In the genomic region with DNA sequence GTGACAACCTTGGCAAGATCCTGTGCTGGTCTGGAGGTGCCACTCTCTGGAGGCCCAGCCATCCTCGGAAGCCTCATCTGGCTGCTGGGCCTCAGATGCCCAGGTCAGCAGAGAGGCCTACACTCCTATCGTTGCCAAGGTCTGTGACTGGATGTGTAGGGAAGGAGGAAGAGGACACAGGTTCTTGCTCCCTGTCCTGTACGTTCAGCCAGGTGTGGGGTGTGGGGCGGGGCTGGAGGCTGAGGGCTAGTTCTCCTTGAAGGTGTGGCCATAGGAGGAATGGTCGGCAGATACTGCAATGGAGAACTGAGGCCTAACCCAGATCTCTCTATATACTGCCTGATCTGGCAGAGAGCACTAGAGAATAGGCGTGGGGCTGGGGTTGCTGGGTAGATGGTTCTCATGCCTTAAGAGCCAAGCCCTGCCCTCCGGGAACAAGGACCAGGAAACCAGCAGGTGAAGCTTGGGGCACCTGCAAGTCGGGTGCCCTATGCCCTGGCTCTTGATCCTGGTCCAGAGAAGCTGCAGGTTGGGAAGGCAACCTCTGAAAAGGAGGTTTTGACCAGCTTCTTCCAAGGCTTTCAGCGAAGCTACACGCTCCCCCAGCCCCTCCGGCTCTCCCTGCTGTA, we compare ENCODE assay signal across 10 mouse cellular contexts.
DNase-seq lines count a peak whose midpoint lies in the region; ATAC-seq and TF ChIP-seq lines count a peak whose summit lies in the region.
"Had no signal": no experiment of that assay in that cellular context is flagged by ENCODE, and none has a peak within 500 bp of the region (broad histone marks: within the 10 kb centered on the region; RNA-seq: fewer than 3 reads in every experiment).

No protein-coding gene starts in this region.

- no peaks in the 10 kb centered on the region for H3K27me3 ChIP-seq in intestine, embryonic 14.5 days (replicated peaks; ENCODE audit: control insufficient read depth, insufficient read depth, low read length)
- no peaks in the 10 kb centered on the region for H3K27me3 ChIP-seq in limb, embryonic 10.5 days (ENCODE audit: low read depth, poor library complexity, severe bottlenecking)
- no peaks in the 10 kb centered on the region for H3K27me3 ChIP-seq in myocyte (ENCODE audit: control insufficient read depth, insufficient read depth, insufficient read length)
- no peaks in the 10 kb centered on the region for H3K27me3 ChIP-seq in midbrain, postnatal 0 days (ENCODE audit: insufficient read depth, low read length)

- H3K36me3 ChIP-seq in intestine, embryonic 14.5 days (ENCODE audit: control insufficient read depth, insufficient read depth, low read length) = peaks cover 4% of the 10 kb centered on the region; the same call in 1 of the 2 replicates
- H3K36me3 ChIP-seq in limb, embryonic 10.5 days = peaks cover 14% of the 10 kb centered on the region
- H3K36me3 ChIP-seq in myocyte (ENCODE audit: control insufficient read depth, insufficient read depth) = no peaks in the 10 kb centered on the region
- H3K36me3 ChIP-seq in midbrain, postnatal 0 days (ENCODE audit: insufficient read depth, low read length) = no peaks in the 10 kb centered on the region

- H3K4me3 ChIP-seq in layer of hippocampus, adult 2 months = peak overlapping the region; percentile 6; the same call in 1 of the 2 replicates
- peak overlapping the region; percentile 15; the same call in 1 of the 2 replicates for H3K4me3 ChIP-seq in intestine, embryonic 14.5 days (ENCODE audit: low read depth, low read length)
- no peak overlapping the region for H3K4me3 ChIP-seq in limb, embryonic 10.5 days
- H3K4me3 ChIP-seq in myocyte = peak overlapping the region; percentile 21
- H3K4me3 ChIP-seq in midbrain, postnatal 0 days (ENCODE audit: low read depth, low read length) = no peak overlapping the region

- DNase-seq in layer of hippocampus, adult 2 months (ENCODE audit: low spot score in 2 of 2) = no peak
- no peak for DNase-seq in layer of hippocampus, adult 18-20 months (ENCODE audit: low spot score in 2 of 2)
- DNase-seq in intestine, embryonic 14.5 days (ENCODE audit: low spot score) = no peak
- DNase-seq in limb, embryonic 10.5 days (ENCODE audit: low spot score) = no peak
- no peak for DNase-seq in adrenal gland, postnatal 4 days (ENCODE audit: low spot score in 2 of 2)
- DNase-seq in spleen, postnatal 36 days (ENCODE audit: low spot score in 2 of 2) = no peak
- DNase-seq in midbrain, postnatal 0 days (ENCODE audit: low spot score) = no peak
- DNase-seq: thymus, postnatal 4 days had no signal

- 72% methylated on average over 11 of the region's 11 CpGs for WGBS in intestine, embryonic 14.5 days
- 83% methylated on average over 11 of the region's 11 CpGs for WGBS in limb, embryonic 10.5 days
- 87% methylated on average over 11 of the region's 11 CpGs for WGBS in midbrain, postnatal 0 days

- H3ac ChIP-seq in myocyte (ENCODE audit: control insufficient read depth, insufficient read length) = no peak overlapping the region

- H3K9ac ChIP-seq in intestine, embryonic 14.5 days (ENCODE audit: low read length) = peak overlapping the region; percentile 30
- H3K9ac ChIP-seq in midbrain, postnatal 0 days (replicated peaks; ENCODE audit: low read length, poor library complexity, severe bottlenecking) = no peak overlapping the region

- no peak for ATAC-seq in intestine, embryonic 14.5 days (replicated peaks; ENCODE audit: low FRiP score, low TSS enrichment, low read depth)
- ATAC-seq in midbrain, postnatal 0 days (ENCODE audit: low FRiP score) = no peak

- H3K9me3 ChIP-seq in intestine, embryonic 14.5 days (ENCODE audit: control insufficient read depth, low read length) = no peaks in the 10 kb centered on the region
- H3K9me3 ChIP-seq in limb, embryonic 10.5 days (replicated peaks) = no peaks in the 10 kb centered on the region
- no peaks in the 10 kb centered on the region for H3K9me3 ChIP-seq in midbrain, postnatal 0 days (ENCODE audit: low read length)

- 0 out of 2 replicates have a peak overlapping the region, but pooled peaks have one; percentile 9 for H3K27ac ChIP-seq in layer of hippocampus, adult 2 months
- H3K27ac ChIP-seq in intestine, embryonic 14.5 days (ENCODE audit: low read depth) = peak overlapping the region; percentile 78
- peak overlapping the region; percentile 51 for H3K27ac ChIP-seq in limb, embryonic 10.5 days
- H3K27ac ChIP-seq in midbrain, postnatal 0 days (ENCODE audit: low read depth, low read length) = no peak overlapping the region

- H3K79me2 ChIP-seq in myocyte (ENCODE audit: control insufficient read depth, insufficient read depth) = peaks cover 73% of the 10 kb centered on the region

- no peak for TF ChIP-seq CTCF in layer of hippocampus, adult 2 months (conservative IDR thresholded peaks at IDR 0.05)
- TF ChIP-seq CTCF in midbrain, postnatal 0 days (IDR thresholded peaks at IDR 0.05) = no peak

- H3K4me2 ChIP-seq in intestine, embryonic 14.5 days (ENCODE audit: low read length) = peak overlapping the region; percentile 42
- H3K4me2 ChIP-seq in myocyte (ENCODE audit: low read depth) = peak overlapping the region; percentile 93
- no peak overlapping the region for H3K4me2 ChIP-seq in midbrain, postnatal 0 days (ENCODE audit: low read depth, low read length, poor library complexity, severe bottlenecking)
- H3K4me2 ChIP-seq: midbrain, embryonic 11.5 days had no signal

- TF ChIP-seq POLR2A in myocyte (IDR thresholded peaks at IDR 0.05; ENCODE audit: insufficient read length, low read depth) = no peak

- H3K4me1 ChIP-seq in intestine, embryonic 14.5 days (replicated peaks; ENCODE audit: control insufficient read depth, insufficient read depth, low read length) = peaks cover 99% of the 10 kb centered on the region
- H3K4me1 ChIP-seq in limb, embryonic 10.5 days = peaks cover 93% of the 10 kb centered on the region
- H3K4me1 ChIP-seq in midbrain, postnatal 0 days (ENCODE audit: insufficient read depth, low read length) = peaks cover 24% of the 10 kb centered on the region

TF ChIP-seq in myocyte, 11 proteins besides CTCF, POLR2A, EP300 and RAD21:
- no peak for TF ChIP-seq MYOG (IDR thresholded peaks at IDR 0.05; ENCODE audit: control insufficient read depth in 1 of 3, insufficient read depth in 1 of 3, insufficient read length in 2 of 3, low read depth in 2 of 3)
- no peak for TF ChIP-seq POLR2AphosphoS2 (IDR thresholded peaks at IDR 0.05; ENCODE audit: insufficient read length, low read depth)
- no peak for TF ChIP-seq TCF12 (IDR thresholded peaks at IDR 0.05; ENCODE audit: insufficient read depth, poor library complexity, severe bottlenecking)
- no peak for TF ChIP-seq MAX (IDR thresholded peaks at IDR 0.05; ENCODE audit: low read depth)
- no peak for TF ChIP-seq SRF (IDR thresholded peaks at IDR 0.05; ENCODE audit: control insufficient read depth, insufficient read length, low read depth)
- no peak for TF ChIP-seq MYOD1 (IDR thresholded peaks at IDR 0.05; ENCODE audit: control insufficient read depth in 1 of 3, insufficient read length in 2 of 3, low read depth in 2 of 3)
- no peak for TF ChIP-seq USF1 (IDR thresholded peaks at IDR 0.05; ENCODE audit: low read depth)
- TF ChIP-seq TCF3 (IDR thresholded peaks at IDR 0.05; ENCODE audit: insufficient read length, low read depth) = no peak
- no peak for TF ChIP-seq E2F4 (IDR thresholded peaks at IDR 0.05; ENCODE audit: insufficient read depth)
- no peak for TF ChIP-seq REST (IDR thresholded peaks at IDR 0.05; ENCODE audit: insufficient read depth, insufficient read length)
- TF ChIP-seq CEBPB (IDR thresholded peaks at IDR 0.05; ENCODE audit: insufficient read depth, poor library complexity, severe bottlenecking) = no peak

Comparison
In these comparisons a context has a peak if more than half of its experiments do, and no peak if none do; other contexts are left out.
1. H3K4me3 ChIP-seq: peak in layer of hippocampus, adult 2 months (single experiment), intestine, embryonic 14.5 days (single experiment) and myocyte (single experiment); none in limb, embryonic 10.5 days (single experiment) and midbrain, postnatal 0 days (single experiment).